In the genomic region with DNA sequence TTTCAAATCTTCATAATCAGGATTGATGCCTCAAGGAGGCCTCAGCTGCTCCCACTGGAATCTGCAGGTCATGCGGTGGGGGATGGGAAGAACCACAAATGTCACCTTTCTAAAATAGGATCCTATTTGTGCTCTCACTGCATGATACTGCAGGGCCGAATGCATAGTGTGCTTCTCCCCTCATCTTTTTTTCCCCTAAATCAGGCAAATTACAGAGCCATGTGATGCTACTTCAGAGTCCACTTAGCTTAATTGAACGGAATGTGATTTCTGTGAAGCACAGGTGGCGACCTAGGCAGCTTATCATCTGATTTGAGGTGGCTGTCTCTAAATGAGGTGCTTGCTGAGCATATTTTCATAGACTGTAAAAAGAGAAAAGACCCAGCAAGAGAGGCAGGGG, we compare ENCODE assay signal across 19 mouse cellular contexts.
"Had no signal": no experiment of that assay in that cellular context is flagged by ENCODE, and none has a peak within 500 bp of the region (broad histone marks: within the 10 kb centered on the region; RNA-seq: fewer than 3 reads in every experiment).

No protein-coding gene starts in this region.

- H3K4me3 ChIP-seq: kidney, embryonic 15.5 days; left cerebral cortex, adult 2 months; liver, embryonic 13.5 days; midbrain, embryonic 12.5 days; myocyte had no signal

- ATAC-seq: midbrain, embryonic 16.5 days had no signal

- DNase-seq: kidney, postnatal 10 days; kidney, postnatal 36 days; layer of hippocampus, postnatal 36 days; liver, embryonic 13.5 days; lung, adult 2 months; lung, postnatal 14 days; lung, postnatal 4 days; right cerebral cortex, adult 18-20 months; right cerebral cortex, postnatal 14 days; right cerebral cortex, postnatal 4 days; thymus, adult 2 months; thymus, postnatal 14 days; thymus, postnatal 4 days had no signal

- H3K27me3 ChIP-seq: kidney, embryonic 15.5 days; liver, embryonic 13.5 days; midbrain, embryonic 12.5 days had no signal

- H3K4me2 ChIP-seq: kidney, embryonic 15.5 days; liver, embryonic 13.5 days; midbrain, embryonic 12.5 days had no signal

- H3K9me3 ChIP-seq: kidney, embryonic 15.5 days; midbrain, embryonic 12.5 days had no signal

- H3K4me1 ChIP-seq: kidney, embryonic 15.5 days; liver, embryonic 13.5 days; midbrain, embryonic 12.5 days had no signal

- H3K36me3 ChIP-seq: kidney, embryonic 15.5 days; liver, embryonic 13.5 days; midbrain, embryonic 12.5 days had no signal

- H3K9ac ChIP-seq: kidney, embryonic 15.5 days; liver, embryonic 13.5 days; midbrain, embryonic 12.5 days had no signal

- H3K27ac ChIP-seq: kidney, embryonic 15.5 days; left cerebral cortex, adult 2 months; liver, embryonic 13.5 days; midbrain, embryonic 12.5 days; stomach, postnatal 0 days had no signal
